Mouse (Mus musculus) brain, embryonic 14.5 days (tissue): Measurements from ENCODE around the gene Pcare.

Experiments used
- CTCF ChIP-seq: fragments of 200-500 bp; IDR thresholded peaks from 2 replicates; pipeline ENCODE4 v1.5.1; 2012; ENCODE audit warnings: inconsistent platforms, mild to moderate bottlenecking, moderate library complexity, borderline replicate concordance; ENCODE audit not compliant: insufficient read depth, insufficient read length; ENCODE audit errors: extremely low read depth
- POLR2A ChIP-seq: fragments of 200-500 bp; IDR thresholded peaks from 2 replicates; pipeline ENCODE4 v1.6.1; 2012; ENCODE audit warnings: mild to moderate bottlenecking, inconsistent platforms, borderline replicate concordance; ENCODE audit not compliant: poor library complexity, insufficient read depth, insufficient read length, severe bottlenecking; ENCODE audit errors: extremely low read depth

DNA sequence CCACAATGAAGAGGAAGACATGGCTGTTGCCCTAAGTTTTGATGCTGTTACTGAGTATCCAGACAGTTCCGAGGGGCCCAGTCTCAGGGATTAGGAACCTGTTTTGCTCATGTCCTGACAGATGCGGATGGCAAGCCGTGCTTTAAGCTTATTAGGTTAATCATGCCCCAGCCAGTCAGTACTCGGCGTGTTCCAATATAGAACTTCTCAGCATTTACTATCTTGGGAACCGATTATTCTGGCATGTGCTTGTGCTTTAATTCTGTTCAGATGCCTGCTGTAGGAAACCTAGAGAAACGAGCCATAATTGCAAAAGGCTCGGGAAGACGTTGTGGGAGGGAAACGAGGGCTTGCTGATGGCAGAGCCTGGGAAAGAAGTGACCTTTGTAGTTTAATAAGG is at the start of gene Pcare:
- no peak for TF ChIP-seq CTCF
- TF ChIP-seq POLR2A: no peak
